Mouse (Mus musculus): ENCODE data around the gene Gm8906. TPM values are rescaled to one million over a fixed set of nuclear protein-coding genes. Genes with fewer than 3 reads are reported as not detected.

The Gm8906 gene
- not detected in 2 replicates for polyA plus RNA-seq (2012; rRNA removed)

DNA sequence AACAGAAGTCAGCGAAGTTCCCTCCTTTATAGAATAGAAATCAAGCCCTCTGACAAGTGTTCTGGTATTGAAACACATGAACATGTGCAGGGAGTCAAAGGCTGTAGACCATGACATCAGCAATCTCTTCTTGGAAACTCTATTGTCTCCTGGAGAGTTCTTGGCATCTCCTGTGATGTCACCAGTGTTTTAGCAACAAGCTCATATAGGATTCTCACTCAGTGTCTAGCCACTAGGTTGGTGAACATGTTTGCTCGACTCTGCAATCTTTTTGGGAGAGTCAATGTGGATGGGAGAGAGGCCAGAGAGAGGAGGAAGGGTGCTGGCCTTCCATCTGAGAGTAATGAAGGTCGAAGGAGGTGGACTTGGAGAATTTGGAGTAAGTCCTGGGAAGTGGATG is at the start of gene Gm8906:
Gm8906 (plus strand) TSS at position 301 of the 400 bp plus-strand sequence.

Other genes starting within 250 kb of the Gm8906 start
- not detected in 2 replicates for gene Gm8890, start 246.7 kb upstream of the Gm8906 start, polyA plus RNA-seq (2012; rRNA removed)
- not detected in 2 replicates for gene Speer1, start 161.2 kb upstream of the Gm8906 start, polyA plus RNA-seq (2012; rRNA removed)
- gene Gm8897, start 86.3 kb upstream of the Gm8906 start, polyA plus RNA-seq (2012; rRNA removed): not detected in 2 replicates
- not detected in 2 replicates for gene Gm6460, start 92.2 kb downstream of the Gm8906 start, polyA plus RNA-seq (2012; rRNA removed)
- gene Gm8922, start 179.3 kb downstream of the Gm8906 start, polyA plus RNA-seq (2012; rRNA removed): not detected in 2 replicates

Data from colon, adult 2 months (tissue).